Mouse (Mus musculus): ENCODE measurements around the gene Hcn4.

The Hcn4 gene

GRCm38 (mm10) chr9:58823139-58823917 lies at the start of gene Hcn4:
Gene Hcn4 (plus strand): TSS chr9:58823412.
- in situ Hi-C loops (cut with MboI; ENCODE audit: unreplicated experiment in 2 of 2) = no loop called here

DNA sequence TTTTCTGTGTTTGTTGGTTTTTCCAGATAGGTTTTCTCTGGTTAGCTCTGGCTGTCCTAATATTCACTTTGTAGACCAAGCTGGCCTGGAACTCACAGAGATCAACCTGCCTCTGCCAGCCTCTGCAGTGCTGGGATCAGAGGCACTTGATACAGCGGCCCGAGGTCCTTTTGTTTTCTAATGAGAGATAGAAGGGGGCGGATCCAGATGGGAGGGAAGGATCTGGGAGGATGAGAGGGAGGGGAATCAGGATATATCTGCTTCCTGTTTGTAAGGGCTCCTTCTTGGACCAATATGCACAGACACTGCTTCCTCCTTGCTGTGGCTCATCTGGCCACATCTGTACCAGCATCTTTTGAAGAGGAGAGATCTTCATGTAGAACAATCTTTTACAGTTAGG lies 48.5 kb upstream of the Hcn4 start:
- in situ Hi-C loops (cut with MboI; ENCODE audit: unreplicated experiment in 2 of 2) = no loop called here

DNA sequence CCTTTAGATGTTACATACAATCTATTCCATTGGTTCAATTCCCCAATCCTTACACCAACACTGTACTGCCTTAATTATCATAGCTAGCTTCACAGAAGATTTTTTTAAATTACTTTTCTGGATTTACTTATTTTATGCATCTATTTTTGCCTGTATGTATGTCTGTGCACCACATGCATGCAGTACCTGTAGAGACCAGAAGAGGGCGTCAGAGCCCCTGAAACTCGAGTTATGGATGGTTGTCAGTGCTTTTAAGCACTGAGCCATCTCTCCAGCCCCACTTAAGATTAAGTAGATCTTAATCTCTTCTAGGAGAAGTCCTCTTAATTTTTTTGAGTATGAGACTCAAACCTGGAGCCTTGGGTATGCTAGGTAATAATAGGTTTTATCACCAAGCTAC lies 47.8 kb upstream of the Hcn4 start:
- in situ Hi-C loops (cut with MboI; ENCODE audit: unreplicated experiment in 2 of 2) = no loop called here

DNA sequence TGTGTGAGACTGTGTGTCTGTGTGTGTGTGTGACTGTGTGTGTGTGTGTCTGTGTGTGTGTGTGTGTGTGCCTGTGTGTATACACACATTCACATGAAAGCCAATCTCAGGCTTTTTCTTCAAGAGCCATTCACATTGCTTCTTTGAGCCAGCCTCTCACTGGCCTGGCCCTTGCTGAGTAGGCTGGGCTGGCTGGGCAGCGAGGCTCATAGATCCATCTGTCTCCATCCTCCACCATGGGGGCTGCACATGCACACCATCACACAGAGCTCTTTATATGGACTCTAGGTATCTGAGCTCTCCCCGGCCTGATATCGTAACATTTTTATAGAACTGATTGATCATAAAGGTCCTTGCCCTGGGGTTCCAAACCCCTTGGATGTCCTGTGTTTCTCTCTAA lies 33.7 kb upstream of the Hcn4 start:
- in situ Hi-C loops (cut with MboI; ENCODE audit: unreplicated experiment in 2 of 2) = no loop called here

GRCm38 (mm10) chr9:58798155-58798554 lies 25.1 kb upstream of the Hcn4 start:
- in situ Hi-C loops (cut with MboI; ENCODE audit: unreplicated experiment in 2 of 2) = no loop called here

DNA sequence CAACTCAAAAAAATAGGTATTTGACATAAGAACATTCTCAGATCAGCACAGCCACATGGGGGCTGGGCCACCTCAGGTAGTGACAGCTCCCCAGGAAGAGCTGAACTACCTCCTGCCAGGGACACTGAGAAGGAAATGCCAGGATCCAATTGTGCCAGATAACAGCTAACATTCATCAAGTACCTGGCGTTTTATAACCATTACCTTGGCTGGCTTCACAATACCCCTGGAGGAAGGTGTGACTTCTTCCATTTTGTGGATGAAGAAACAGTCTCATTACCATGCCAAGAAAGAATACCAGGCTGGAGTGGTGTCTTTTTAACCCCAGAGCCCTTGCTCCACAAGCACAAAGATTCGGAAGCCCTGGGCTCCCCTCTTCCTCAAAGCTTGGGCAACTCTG lies 21.8 kb upstream of the Hcn4 start:
- in situ Hi-C loops (cut with MboI; ENCODE audit: unreplicated experiment in 2 of 2) = no loop called here

DNA sequence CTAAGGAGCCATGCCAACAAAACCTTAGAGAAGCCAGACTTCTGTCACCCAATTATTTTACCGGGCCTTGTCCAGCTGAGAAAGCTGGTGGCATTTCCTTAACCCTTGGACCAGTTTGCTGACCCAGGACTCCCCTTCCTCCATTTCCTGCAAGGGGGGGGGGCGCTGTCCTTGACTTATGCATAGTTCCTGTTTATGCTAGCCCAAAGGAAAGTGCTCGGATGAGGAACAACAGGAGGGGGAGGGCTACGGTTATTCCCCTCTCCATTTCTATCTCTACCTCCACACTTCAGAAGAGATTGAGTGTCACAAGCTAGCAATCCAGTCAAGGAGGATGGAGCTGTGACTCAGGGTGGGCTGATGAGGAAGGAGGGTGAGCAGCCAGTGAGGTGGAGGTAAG lies 20.9 kb upstream of the Hcn4 start:
- in situ Hi-C loops (cut with MboI; ENCODE audit: unreplicated experiment in 2 of 2) = no loop called here

- in situ Hi-C loops (cut with MboI; ENCODE audit: unreplicated experiment in 2 of 2) = no loop called here
Observed at GRCm38 (mm10) chr9:58802802-58803201, 20.4 kb upstream of the Hcn4 start.

DNA sequence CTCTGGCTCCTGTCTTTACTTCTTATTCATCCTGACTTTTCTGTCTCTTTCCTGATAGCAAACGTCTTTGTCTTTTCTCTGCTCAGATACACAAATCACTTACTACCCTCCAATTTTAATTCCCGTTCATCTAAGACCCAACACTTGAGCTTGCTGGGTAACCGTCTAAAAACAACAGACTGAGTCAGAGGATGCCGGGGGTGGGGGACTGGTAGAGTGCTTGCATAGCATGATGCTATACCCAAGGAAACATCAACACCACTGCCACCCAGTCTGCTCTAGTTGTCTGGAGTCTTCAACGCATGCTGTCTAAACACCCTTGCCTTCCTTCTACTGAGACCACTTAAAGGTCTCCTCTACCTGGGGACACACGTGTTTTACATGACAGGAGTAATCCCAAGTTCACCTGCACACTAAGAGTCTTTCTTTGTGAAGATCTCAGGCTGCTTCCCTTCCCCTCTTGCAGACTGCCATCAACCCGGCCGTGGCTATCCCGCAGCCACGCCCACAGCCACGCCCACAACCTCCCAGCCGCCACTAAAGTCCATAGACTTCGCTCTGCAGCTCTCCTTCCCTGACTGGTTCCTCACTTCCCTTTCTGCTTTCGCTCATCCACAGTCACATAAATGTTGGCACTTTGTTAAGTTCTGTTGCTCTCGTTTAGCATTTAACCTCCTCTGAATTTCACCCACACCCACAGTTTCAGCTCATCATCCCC lies 17.5 kb upstream of the Hcn4 start:
- in situ Hi-C loops (cut with MboI; ENCODE audit: unreplicated experiment in 2 of 2) = no loop called here

DNA sequence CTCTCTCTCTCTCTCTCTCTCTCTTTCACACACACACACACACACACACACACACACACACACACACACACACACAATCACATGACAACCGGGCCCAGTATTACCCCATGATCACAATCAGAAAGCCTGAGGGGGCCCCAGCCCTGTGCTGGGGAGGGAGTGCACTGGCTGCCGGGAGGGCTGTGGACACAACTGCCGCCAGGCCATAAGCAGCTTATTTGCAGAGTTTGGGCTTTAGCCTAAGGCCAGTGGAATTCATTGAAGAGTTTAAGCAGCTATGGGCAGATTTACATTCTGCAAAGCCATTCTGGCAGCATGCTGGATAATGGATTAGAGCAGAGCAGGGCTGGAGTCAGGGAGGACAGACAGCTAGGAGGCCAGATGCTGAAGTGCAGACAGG lies 12.0 kb upstream of the Hcn4 start:
- in situ Hi-C loops (cut with MboI; ENCODE audit: unreplicated experiment in 2 of 2) = no loop called here

GRCm38 (mm10) chr9:58815552-58816260 lies 7.5 kb upstream of the Hcn4 start:
- in situ Hi-C loops (cut with MboI; ENCODE audit: unreplicated experiment in 2 of 2) = no loop called here

DNA sequence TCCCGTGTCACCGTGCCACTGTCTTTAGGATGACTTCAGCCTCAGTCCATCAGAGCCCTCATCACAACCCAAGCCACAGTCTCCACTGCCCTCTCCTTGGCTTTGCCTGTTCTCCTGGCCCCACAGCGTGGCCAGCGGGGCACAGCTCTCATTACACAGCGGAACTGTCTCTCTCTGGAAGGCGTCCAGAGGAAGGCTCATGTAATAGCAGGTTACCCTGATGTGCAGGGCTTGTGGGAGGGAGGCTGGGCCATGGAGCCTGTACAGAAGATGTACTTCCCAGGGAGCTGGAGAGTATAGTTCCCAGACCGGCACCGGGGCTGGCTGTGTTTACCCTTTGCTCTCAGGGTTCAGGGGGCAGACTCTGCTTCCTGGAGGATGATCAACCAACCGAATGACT lies 6.8 kb upstream of the Hcn4 start:
- in situ Hi-C loops (cut with MboI; ENCODE audit: unreplicated experiment in 2 of 2) = no loop called here

- in situ Hi-C loops (cut with MboI; ENCODE audit: unreplicated experiment in 2 of 2) = no loop called here
Observed at GRCm38 (mm10) chr9:58817676-58818075, 5.5 kb upstream of the Hcn4 start.

DNA sequence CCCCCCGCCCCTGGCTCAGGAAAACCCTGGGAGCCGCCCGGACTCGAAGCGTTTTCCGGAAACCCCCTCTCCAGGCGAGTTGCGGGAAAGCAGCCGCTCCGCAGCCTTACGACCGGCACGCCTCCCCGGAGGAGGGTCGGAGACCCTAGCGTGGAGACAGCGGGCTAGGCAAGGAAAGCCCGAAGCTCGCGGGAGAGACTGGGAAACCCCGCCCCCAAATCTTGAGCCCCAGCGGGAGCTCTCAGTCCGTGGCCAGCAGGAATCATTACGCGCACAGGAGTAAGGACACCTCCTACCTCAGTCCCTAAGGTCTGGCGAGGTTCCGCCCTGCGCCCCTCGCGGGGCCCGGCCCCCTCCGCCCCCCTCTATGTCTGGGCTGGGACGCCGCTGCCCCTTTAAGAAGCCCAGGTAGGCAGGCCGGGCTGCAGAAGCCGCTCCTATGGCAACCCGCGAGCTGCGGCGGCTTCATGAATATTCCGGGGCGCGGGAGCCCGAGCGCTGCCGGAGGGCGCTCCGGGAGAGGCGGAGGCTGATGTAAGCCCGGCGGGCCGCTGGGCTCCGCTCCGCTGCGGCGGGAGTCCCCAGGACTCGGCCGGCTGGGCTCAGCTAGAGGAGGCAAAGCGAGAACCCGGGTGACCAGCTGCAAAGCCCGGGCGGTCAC lies 651 bp upstream of the Hcn4 start:
- in situ Hi-C loops (cut with MboI; ENCODE audit: unreplicated experiment in 2 of 2) = no loop called here

- in situ Hi-C loops (cut with MboI; ENCODE audit: unreplicated experiment in 2 of 2) = no loop called here
Observed at GRCm38 (mm10) chr9:58823918-58824215, 655 bp downstream of the Hcn4 start.

DNA sequence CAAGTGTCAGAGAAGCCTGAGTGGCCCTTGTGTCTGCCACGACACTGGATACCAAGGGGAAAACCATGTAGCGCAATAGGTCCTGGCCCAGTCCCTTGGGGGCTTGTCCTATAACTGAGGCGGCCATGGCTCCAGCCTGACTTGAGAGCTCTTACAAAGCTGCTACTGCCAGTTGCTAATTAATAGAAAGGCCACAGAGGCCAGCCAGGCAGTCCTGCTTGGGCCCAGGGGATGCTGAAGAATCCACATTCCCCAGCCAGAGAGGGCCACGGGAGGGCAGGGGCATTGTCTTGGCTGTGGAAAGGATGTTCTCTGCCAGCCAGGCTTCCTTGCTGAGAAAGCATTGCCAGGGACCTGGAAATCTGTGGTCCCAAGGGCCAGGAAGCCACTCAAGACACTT lies 6.4 kb downstream of the Hcn4 start:
- in situ Hi-C loops (cut with MboI; ENCODE audit: unreplicated experiment in 2 of 2) = no loop called here

- in situ Hi-C loops (cut with MboI; ENCODE audit: unreplicated experiment in 2 of 2) = no loop called here
Observed at GRCm38 (mm10) chr9:58832939-58833338, 9.7 kb downstream of the Hcn4 start.

GRCm38 (mm10) chr9:58837174-58837573 lies 14.0 kb downstream of the Hcn4 start:
- in situ Hi-C loops (cut with MboI; ENCODE audit: unreplicated experiment in 2 of 2) = no loop called here

- in situ Hi-C loops (cut with MboI; ENCODE audit: unreplicated experiment in 2 of 2) = no loop called here
Observed at GRCm38 (mm10) chr9:58838504-58838903, 15.3 kb downstream of the Hcn4 start.

- in situ Hi-C loops (cut with MboI; ENCODE audit: unreplicated experiment in 2 of 2) = no loop called here
Observed at GRCm38 (mm10) chr9:58841655-58842054, 18.4 kb downstream of the Hcn4 start.

DNA sequence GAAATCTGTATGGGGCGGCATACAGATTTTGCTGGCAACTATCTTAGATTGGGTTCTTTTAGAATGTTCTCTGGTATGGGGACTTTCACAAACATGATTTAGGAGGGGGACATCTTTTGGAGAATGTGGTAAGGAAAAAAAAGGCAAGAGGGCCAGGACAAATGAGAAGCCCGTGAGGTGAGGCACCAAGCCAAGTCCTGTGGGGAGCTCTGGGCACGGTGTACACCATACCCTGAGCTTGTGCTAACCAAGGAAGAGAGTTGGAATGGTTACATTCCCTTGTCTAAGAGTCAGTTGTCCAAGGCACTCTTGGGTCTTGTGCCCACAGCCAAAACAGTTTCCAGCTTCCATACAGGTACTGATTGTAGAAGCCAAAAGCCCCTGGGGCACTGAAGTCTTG lies 21.4 kb downstream of the Hcn4 start:
- in situ Hi-C loops (cut with MboI; ENCODE audit: unreplicated experiment in 2 of 2) = no loop called here
